Mouse (Mus musculus) frontal cortex, postnatal 14 days (tissue): ENCODE measurements around the gene Gcnt1.

ENCODE experiments used
- DNase-seq, 2 experiments: peaks; one replicate each; pipeline ENCODE4 v3.0.0; 2022; ENCODE audit warnings: low spot score in 2 of 2

The Gcnt1 gene

DNA sequence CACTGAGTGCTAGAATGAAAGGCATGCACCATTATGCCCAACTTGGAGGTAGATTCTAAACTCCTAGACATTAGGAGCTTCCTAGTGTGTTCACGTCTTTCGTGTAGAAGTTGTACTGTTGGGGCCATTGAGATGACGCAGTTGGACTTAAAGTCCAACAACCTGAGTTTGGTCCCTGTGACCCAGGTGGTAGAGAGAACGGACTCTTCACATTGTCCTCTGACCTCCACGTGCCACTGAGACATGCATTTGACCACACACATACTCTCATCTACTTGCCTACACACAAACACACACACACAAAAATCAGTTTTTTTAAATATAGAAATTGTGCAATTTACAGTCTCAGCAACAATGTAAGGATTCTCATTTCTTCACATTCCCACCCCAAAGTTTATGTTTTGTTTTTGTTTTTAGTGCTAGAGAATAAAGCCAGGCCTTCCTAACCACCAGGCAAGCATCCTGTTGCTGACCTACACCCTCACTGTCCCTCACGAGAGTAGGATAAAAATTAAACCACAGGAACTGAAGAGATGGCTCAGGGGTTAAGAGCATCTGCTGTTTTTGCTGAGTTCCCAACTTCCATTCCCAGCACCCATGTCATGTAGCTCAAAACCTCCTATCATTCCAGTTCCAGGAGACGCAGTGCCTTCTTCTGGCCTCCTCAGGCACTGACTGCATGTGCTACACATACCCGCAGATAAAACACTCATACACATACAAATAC lies 6.1 kb downstream of the Gcnt1 start:
- DNase-seq, result no peak

DNA sequence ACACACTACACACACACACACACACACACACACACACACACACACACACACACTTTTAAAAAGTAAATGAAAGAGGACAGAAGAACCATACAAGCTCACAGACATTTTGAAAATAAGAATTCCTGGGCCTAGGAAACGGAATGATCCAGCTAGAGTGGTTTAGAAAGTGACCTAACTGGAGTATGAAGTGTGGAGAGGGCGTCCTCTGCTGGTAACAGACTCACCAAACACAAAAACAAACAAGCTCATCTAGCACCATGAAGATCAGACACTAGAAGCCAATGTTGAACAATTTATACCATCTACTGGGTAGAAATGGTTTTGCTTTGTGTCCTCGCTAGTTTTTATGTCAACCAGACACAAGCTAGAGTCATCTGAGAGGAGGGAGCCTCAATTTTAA lies 7.9 kb downstream of the Gcnt1 start:
- DNase-seq, result peak in 1 of 2 experiments; percentile 13

DNA sequence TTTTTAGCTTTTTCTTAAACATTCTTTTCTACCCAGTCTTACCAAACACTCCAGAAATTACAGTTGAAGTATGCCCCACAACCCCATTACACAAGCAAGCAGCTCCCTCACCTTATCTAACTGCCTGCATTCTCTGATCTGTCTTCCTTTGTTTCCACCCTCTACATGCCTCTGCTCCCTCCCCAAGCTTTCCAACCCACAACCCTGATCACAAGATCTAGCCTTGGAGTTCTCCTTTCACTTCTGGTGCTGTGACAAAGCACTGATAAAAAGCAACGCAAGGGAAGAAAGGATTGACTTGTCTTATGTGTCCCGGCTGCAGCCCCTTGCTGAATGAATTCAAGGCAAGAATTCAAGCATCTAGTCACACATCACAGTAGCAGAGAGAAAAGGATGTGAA lies 11.5 kb downstream of the Gcnt1 start:
- DNase-seq, result no peak

DNA sequence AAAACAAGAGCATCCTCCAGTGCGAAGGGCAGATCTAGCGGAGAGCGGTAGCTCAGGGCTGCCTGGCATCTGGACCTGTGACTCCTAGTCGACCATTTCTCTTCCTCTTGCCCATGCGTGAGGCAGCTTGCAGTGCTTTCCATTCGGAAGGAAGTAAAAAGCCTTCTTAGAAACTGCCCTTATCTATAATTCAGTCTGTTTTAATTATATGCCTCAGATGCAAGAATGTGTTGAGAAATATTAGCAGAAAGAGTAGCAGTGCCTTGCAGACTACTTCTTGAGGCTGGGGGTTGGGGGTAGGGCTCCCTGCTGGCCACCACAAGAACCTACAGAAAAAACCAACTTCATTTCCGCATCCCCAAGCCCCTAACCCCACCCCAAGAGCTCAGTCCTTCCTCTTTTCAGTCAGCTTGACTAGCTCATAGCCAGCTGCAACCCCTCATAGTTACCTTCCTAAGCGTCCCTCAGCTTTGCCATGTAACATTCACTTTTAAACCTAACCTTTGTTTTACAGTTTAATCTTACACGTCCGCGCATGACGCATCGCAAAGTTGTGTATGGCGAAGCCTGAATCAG lies 13.2 kb downstream of the Gcnt1 start:
- no peak for DNase-seq

DNA sequence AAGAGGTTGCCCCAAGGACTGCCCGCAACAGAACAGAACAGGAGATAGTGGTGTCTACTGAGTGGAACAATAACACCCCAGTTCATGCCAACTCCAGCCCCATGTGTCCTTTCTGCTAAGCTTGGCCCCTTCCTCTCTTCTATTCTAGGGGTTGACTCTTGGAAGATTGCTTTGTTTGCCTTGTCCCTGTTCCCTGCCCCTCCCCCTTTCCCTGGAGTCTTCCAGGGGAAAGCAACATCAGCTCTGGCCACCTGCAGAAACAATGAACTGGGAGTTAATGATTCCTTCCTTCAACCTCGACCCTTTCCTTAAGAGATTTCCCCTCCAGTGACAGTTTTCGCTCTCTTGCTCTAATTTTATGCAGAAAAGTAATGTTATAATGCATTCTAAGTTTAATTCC lies 15.3 kb downstream of the Gcnt1 start:
- DNase-seq, result no peak

DNA sequence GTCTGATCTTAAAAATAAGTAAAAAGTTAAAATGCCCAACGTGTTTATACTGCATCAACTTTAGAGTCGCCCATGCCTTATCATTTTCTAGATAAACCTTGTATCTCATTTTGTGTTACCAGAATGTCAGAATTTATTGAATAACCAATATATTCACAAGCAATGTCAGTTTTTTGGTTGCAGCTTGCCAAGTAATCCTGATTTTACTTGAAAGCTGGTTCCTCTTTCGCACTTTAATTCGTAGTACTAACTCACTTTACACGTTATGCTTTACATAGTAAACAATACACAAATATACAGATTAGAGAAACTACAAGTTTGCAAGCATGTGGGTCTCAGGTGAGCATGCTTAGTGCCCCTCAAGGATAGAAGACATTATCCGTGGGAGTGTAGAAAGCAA lies 15.7 kb downstream of the Gcnt1 start:
- no peak for DNase-seq

DNA sequence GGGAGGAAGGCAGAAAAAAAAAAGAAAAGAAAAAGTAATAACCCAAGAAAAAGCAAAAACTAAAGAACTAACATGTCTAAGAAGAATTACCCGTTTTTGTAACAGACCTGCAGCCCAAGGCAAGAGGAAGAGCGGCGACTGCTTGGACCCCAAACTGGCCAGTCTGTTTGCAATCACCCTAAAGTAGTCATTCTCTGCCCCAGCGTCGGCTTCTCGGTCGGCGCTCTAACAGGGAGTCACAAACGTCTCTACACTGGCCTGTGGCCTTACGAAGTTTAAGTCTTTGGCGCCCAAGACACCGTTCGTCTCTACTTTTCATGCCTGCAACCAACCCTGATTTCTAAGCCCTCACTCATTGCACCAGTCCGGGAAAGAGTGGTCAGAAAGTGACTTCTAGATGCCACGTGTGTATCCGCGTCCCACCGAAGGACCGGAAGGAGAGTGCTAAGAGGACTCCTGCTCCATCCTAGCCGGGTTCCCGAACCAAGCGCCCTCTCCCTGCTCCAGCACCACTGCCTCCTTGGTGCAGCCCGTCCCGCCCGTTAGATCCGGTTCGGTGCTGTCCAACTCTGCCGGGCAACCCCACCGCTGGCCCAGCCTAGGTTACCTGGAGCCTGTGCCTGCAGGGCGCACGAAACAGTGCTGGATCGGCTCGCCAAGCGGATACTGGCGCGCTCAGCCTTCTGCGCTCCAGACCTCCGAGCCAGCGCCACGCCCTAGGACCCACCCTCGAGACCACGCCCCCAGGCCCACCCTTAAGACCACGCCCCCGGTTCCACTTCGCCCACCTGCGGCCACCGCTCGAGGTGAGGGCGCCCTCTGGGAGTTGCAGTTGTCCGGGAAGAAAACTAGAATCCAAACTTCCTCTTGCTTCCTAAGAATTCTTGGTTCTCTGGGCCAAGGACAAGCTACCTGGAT lies 16.4 kb downstream of the Gcnt1 start:
- peak in 1 of 2 experiments; percentile 4 for DNase-seq

DNA sequence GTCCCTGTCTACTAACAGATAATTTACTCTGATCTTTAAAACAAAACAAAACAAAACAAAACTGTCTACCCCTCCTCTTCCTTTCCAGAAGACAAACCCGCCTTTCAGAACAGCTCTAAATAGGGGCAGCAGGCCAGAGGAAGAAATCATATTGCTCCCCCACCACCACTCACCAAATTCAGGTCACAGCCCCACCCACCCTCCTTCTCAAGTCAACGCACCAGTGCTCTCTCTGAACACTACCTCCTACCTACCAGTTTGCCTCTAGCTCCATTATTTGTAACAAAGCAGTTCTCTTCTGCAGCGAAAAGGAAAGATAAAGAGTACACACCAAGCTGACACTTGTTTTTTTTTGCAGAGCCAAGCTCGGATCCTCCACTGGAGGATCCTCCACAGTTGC lies 17.3 kb downstream of the Gcnt1 start:
- no peak for DNase-seq

DNA sequence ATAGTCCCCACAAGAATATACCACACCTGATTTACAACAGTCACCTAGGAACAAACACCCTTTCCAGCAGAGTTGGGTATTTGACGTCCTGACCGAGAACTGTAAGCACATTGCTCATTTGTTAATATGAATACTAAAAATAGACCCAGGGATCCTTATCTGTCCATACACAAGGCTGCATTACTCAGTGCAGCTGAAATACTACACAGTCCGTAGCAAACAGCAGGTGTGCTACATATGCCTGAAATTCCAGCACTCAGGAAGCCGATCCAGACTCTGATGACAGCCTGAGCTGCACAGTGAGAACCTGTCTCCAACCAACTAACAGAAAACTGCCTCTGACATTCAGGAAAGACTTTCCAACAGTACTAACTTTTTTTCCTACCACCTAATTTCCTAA lies 17.8 kb downstream of the Gcnt1 start:
- no peak for DNase-seq

DNA sequence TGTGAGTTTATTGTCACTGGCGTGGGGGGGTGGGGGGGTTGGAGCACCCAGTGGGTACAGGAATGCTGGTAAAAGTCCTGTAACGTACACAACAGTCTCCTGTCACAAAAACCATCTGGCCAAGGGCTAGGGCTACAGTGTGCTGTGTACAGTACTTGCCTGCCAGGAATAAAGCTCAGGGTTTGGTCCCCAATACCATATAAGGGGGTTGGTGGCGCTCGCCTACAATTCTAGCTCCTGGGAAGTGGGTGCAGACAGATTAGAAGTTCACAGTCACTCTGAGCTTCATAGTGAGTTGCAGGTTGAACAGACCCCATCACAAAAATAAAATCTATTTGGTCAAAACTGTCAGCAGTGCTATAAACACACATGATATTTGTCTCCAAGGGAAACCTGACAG lies 18.3 kb downstream of the Gcnt1 start:
- DNase-seq, result no peak

DNA sequence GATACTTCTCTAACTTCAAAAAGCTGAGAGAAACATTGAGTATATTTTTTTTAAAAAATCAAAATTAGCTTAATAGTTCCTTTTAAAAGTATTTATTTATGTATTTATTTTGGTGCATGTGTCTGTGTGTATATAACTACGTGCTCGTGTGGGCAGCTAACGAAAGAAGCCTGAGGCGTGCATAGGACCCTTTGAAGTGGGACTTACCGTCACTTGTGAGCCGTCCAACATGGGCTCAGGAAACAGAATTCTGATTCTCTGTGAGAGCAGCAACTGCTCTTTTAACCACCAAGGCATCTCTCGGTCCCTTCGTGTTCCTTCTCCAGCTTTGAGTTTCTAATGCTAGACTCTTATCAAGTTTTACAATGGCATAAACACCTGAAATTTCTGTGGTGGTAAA lies 18.9 kb downstream of the Gcnt1 start:
- DNase-seq, result no peak

DNA sequence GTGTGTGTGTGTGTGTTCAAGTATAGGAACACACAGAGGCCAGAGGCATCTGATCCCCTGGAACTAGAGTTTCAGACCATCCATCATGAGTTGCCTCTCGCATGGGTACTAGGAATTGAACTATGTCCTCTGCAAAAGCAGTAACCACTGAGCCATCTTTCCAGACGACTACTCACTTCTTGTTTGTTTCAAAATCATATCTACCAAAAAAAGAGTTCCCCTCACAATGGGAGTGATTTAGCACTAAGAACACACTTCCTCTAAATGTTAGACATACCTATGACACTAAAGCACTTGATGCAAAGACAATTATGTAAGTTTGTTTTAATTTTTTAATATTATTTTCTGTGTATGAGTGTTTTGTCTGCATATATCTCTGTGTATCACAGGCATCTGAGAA lies 24.8 kb downstream of the Gcnt1 start:
- no peak for DNase-seq

DNA sequence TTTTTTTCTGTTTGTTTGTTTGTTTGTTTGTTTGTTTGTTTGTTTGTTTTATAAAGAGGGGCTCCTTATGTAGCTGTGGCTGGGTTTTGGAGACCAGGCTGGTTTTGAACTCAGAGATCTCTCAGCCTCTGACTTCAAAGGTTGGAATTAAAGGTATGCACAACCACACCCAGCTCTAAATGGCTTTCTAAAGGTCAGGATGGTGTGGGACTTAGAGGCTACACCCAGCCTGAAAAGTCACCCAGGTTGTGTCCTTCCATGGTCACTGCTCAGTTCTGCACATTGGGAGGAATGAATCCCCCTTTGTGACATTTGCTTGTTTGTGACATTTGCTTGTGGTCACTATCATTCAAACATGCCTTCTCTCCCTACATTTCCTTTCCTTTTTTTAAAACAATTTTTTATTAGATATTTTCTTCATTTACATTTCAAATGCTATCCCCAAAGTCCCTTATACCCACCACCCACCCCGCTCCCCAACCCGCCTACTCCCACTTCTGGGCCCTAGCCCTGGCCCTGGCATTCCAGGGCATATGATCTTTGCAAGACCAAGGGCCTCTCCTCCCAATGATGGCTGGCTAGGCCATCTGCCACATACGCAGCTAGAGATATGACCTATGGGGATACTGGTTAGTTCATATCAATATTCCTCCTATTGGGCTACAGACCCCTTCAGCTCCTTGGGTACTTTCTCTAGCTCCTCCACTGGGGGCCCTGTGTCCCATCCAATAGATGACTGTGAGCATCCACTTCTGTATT lies 25.7 kb downstream of the Gcnt1 start:
- DNase-seq, result no peak

DNA sequence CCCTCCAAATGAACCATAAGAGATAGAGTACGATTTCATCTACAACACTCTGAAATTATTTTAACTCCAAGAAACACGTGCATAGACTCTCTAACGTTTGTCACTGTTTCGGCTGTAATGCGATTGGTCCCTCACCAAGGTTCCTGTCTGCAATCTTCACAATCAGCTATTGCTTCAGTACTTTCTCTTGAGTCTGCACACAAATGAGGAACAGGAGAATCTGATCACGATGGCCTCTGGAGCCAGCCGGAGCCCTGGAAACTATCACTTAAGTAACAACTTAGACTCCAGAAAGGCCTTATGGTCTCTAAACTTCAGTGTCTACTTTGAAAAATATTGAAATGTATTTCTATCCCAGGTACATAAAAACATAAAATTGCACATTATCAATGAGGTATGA lies 27.8 kb downstream of the Gcnt1 start:
- DNase-seq, result no peak

DNA sequence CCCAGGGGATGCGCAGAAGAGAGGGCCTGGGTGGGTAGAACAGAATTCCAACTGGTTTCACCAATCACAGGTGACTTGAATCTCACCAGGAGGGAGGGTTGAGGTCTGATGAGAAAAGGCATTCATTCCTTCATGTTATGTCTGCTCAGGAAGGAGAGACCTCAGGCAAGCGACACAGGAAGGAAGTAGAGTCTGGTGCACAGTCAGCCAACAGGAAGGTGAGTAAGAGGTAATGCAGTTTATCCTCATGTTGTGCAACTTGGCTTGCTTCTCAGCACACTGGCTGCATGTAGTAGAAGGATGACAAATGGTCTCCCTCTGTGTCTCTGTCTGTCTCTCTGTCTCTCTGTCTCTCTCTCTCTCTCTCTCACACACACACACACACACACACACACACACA lies 33.1 kb downstream of the Gcnt1 start:
- DNase-seq, result no peak

DNA sequence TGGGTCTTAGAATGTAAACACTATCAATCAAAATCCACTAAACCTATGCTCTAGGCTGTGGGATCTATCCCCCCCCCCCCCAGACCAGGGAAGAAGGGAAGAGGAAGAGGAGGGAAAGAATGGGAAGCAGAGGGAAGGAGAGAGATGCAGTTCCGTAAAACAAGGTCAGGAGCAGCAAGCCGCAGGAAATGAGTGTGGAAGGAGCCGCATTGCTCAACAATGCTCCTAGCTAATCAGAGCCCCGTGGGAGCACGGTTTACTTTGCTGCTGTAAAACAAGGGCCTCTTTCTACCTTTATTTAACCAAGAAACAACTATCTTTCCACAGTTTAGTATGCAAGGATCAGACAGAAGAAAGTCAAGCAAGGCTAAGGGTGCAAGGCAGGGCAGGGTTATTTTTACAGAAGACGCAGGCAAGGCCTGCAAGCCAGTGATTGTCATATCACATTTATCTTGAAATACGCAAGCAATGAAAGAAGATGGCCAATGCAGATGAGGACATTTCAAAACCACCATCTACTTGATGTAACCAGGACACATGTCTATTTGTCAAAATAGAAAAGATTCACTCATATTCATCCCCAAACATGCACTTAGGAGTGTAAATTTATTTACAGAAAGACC lies 35.5 kb downstream of the Gcnt1 start:
- no peak for DNase-seq

DNA sequence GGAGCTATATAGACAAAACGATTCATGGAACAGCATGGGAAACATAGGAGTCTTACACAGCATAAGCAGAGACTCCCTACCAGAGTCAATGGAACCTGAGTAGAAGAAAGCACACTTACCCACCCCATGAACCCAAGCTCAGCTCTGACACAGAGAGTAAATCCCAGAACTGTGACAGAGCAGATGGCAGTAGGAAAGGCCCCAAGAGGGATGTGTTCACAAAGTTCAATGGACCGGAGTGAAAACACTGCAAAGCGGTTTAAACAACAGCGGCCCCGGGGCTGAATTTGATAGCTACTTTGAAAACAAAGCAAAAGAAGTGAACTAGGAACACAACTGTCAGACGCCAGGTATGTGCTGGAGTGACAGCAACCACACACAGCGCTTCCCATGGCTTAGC lies 36.0 kb downstream of the Gcnt1 start:
- no peak for DNase-seq

DNA sequence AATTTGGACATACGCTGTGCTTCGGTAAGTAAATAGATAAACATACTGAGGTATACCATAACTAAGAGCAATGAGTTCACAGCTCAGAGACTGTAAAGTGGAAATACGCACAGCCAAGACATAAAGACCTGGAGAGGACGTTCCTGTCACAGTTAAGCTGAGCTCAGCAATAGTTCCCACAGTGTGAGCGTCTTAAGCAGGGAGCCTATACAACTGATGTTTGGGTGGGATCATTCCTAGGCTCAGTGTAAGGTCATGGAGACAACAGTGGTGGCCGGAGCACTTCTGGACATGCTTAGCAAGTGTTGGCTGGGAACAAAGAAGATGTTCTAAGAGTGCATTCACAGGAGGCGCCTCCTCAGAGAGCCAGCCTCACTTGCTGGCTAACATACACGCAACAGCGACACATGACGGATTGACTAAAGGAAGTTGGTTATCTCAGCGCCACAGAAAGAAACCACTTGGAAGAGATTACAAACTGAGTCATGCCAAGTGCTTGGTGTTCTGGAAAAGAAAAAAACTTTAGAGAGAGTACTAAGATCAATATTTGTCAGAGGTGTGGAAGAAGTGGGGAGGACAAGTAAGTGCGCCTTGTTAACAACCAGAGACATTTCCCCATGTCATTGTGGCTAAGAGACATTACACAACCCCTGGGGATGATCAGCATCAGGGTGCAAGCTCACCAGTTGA lies 37.9 kb downstream of the Gcnt1 start:
- no peak for DNase-seq

DNA sequence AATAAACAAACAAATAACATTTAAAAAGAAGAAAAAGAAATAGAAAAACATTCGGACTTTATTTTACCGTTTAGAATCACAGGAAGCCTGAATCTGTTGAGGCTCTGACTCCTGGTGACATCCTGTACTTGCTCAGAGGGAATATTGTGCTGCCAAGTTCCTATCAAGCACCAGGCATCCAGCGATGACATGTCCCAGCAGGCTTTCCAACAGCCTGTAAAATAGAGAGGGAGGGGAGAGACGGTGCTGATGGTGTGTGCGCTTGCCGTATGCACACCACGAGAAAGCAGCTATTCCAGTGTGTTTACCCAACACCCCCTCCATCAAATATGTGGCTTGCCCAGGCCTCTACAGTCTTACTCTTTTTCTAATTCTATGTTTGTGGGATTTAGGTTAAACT lies 39.6 kb downstream of the Gcnt1 start:
- no peak for DNase-seq

DNA sequence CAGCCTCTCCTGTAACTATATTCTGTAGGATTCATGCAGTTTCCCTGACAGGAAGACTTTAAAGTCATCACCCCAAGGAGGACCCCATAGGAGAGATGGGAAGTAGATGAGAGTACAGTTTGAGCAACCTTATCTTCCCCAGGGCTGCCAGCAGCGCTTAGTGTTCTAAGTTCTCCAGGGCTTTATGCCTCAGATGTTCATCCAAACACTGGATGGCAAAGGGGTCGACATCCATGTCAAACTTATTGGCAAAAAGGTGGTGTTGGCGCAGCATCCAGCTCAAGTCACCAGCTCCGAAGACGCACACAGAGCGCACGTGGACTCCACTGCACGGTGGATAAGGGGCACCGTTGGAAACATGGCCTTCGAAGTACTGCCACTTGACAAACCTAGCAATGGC lies 43.7 kb downstream of the Gcnt1 start:
- no peak for DNase-seq

DNA sequence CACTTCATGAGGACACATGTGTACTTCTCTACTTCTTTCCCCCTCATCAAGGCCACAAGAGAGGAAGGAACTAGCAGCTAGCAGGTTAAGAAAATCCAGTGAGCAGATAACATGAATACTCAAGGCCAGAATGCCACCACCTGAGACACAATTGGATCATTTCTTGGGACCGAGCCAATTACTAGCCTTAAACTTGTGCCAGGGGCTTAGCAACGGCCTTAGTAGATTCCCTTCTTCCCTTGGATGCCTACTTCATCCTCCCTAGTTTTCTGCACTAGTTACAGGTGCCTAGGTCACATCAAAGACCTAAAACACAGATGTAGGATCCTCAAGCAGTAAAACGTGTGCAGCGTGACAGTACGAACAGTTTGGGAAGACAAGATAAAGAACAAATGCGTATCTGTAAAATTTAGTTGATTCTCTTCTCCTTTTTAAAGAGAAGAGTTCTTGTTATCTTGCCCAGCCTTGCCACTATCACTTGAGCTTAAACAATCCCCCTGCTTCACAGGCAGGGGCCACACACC lies 44.7 kb downstream of the Gcnt1 start:
- DNase-seq, result no peak
